ENCODE assay signal across 9 mouse cellular contexts in the genomic region with DNA sequence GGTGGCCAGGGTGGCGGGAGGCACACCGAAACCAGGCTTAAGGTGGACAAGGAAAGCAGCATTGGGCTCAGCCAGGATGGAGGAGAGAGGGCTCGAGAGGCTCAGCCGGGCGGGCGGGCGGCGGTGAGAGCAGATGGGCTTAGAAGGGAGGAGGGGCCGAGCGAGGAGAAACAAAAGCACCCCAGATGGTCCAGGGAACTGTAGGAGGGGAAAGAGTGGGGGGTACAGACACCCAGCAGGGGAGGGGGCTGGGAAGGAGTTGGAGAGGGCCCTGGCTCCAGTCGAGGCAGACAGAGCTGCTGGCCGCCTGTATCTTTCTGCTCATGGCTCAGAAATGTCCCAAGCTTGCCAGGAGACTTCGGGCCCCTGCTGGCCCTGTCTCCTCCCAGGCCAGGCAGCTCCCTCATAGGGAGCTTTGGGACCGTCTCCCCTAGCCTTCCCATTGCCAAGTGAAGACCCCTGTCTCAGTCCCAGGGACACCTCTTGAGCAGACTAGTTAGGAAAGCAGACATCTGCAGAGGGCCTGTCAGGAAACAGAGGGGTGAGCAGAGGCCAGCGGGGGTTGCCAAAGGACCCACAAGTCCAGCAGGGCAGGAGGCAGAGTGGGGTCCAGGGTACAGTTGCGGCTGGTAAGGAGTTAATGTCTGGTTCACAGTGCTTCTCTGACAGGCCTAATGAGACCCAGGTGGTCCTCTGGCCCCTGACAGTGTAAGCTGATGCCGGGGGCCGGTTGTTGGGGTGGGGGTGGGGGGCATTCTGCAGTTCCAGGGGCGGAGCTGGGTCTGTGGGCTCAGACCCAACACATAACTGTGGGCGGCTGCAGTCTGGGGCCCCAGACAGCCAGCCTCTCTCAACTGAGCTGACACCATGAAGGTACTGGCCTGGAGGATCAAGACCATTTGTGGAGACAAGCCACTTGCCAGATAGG. TPM values are rescaled to one million over a fixed set of nuclear protein-coding genes. Genes with fewer than 3 reads are reported as not detected.
DNase-seq lines count a peak whose midpoint lies in the region; ATAC-seq and TF ChIP-seq lines count a peak whose summit lies in the region.
"Had no signal": no experiment of that assay in that cellular context is flagged by ENCODE, and none has a peak within 500 bp of the region (broad histone marks: within the 10 kb centered on the region; RNA-seq: fewer than 3 reads in every experiment).

Mfap4 (plus strand) TSS at position 819 of the 928 bp plus-strand sequence.

- H3K4me2 ChIP-seq in forebrain, embryonic 11.5 days (ENCODE audit: low read depth, low read length, severe bottlenecking), result peak within 1 kb of the TSS; percentile 52
- H3K4me2 ChIP-seq in midbrain, embryonic 14.5 days (ENCODE audit: low read length), result peak within 1 kb of the TSS; percentile 36

- H3K27ac ChIP-seq in forebrain, embryonic 11.5 days (ENCODE audit: low read depth, low read length), result peak within 1 kb of the TSS; percentile 97
- peak within 1 kb of the TSS; percentile 71 for H3K27ac ChIP-seq in left cerebral cortex, adult 2 months
- peak within 1 kb of the TSS; percentile 80 for H3K27ac ChIP-seq in midbrain, embryonic 14.5 days (replicated peaks; ENCODE audit: low read depth, low read length)

- H3K9me3 ChIP-seq in forebrain, embryonic 11.5 days (ENCODE audit: control insufficient read depth, low read length), result no peaks in the 10 kb centered on the region
- no peaks in the 10 kb centered on the region for H3K9me3 ChIP-seq in midbrain, embryonic 14.5 days (ENCODE audit: control insufficient read depth, low read length)
- H3K9me3 ChIP-seq: megakaryocyte, embryonic 14.5 days had no signal

- peak; percentile 70 to 72 for DNase-seq in urinary bladder, postnatal 4 days (ENCODE audit: low spot score in 2 of 2)
- DNase-seq in urinary bladder, adult 18-20 months (ENCODE audit: low spot score in 2 of 2), result no peak
- DNase-seq in forebrain, embryonic 11.5 days (ENCODE audit: low spot score), result peak; percentile 79
- peak; percentile 72 to 78 for DNase-seq in heart, postnatal 10 days
- DNase-seq in left cerebral cortex, adult 2 months (ENCODE audit: extremely low spot score in 1 of 2, low spot score in 2 of 2), result peak; percentile 65 to 68
- peak; percentile 75 for DNase-seq in midbrain, embryonic 14.5 days
- peak; percentile 61 for DNase-seq in yolk sac, embryonic 10.5 days (ENCODE audit: low spot score)
- DNase-seq in adipocyte (ENCODE audit: low spot score), result no peak

- peaks cover 20% of the 10 kb centered on the region for H3K4me1 ChIP-seq in forebrain, embryonic 11.5 days (replicated peaks; ENCODE audit: control insufficient read depth, insufficient read depth, low read length)
- H3K4me1 ChIP-seq in midbrain, embryonic 14.5 days (ENCODE audit: control insufficient read depth, insufficient read depth, low read length), result peaks cover 21% of the 10 kb centered on the region
- H3K4me1 ChIP-seq: megakaryocyte, embryonic 14.5 days had no signal

- ATAC-seq in forebrain, embryonic 11.5 days (replicated peaks; ENCODE audit: low FRiP score), result peak; percentile 77
- ATAC-seq in midbrain, embryonic 14.5 days (ENCODE audit: low FRiP score, low TSS enrichment), result peak; percentile 83

- H3K4me3 ChIP-seq in forebrain, embryonic 11.5 days (ENCODE audit: low read depth, low read length), result peak within 1 kb of the TSS; percentile 12
- no peak within 1 kb of the TSS for H3K4me3 ChIP-seq in left cerebral cortex, adult 2 months
- H3K4me3 ChIP-seq in midbrain, embryonic 14.5 days (replicated peaks; ENCODE audit: low read depth, low read length), result no peak within 1 kb of the TSS
- H3K4me3 ChIP-seq: megakaryocyte, embryonic 14.5 days had no signal

- peaks cover 5% of the 10 kb centered on the region; the same call in 1 of the 2 replicates for H3K36me3 ChIP-seq in forebrain, embryonic 11.5 days (ENCODE audit: control insufficient read depth, insufficient read depth, low read length)
- H3K36me3 ChIP-seq in midbrain, embryonic 14.5 days (ENCODE audit: control insufficient read depth, insufficient read depth, low read length), result peaks cover 23% of the 10 kb centered on the region

- WGBS in forebrain, embryonic 11.5 days, result 5% methylated on average over 20 of the region's 20 CpGs
- WGBS in midbrain, embryonic 14.5 days, result 4% methylated on average over 20 of the region's 20 CpGs

- peak within 1 kb of the TSS; percentile 61 for H3K9ac ChIP-seq in forebrain, embryonic 11.5 days (ENCODE audit: low read length)
- peak within 1 kb of the TSS; percentile 26; the same call in 1 of the 2 replicates for H3K9ac ChIP-seq in midbrain, embryonic 14.5 days (replicated peaks; ENCODE audit: low read length)

- H3K27me3 ChIP-seq in forebrain, embryonic 11.5 days (ENCODE audit: control insufficient read depth, insufficient read depth, low read length), result no peaks in the 10 kb centered on the region
- no peaks in the 10 kb centered on the region for H3K27me3 ChIP-seq in midbrain, embryonic 14.5 days (ENCODE audit: control insufficient read depth, insufficient read depth, low read length)

- TF ChIP-seq CTCF in left cerebral cortex, adult 2 months (IDR thresholded peaks at IDR 0.05), result no peak

- intact Hi-C loops in heart, postnatal 10 days (cut with DNase I), result no loop called here
- intact Hi-C loops in left cerebral cortex, adult 2 months (cut with DNase I), result no loop called here

RNA-seq across cellular contexts. Expression of gene Mfap4, which starts in this region (rescaled TPM):
- 66.1 and 71.9 TPM in 2 replicates for polyA plus RNA-seq in forebrain, embryonic 11.5 days (2014; fragmentation: Nextera tagmentation; extraction: Ambion mirVana)
- total RNA-seq in heart, postnatal 10 days (2021), result 100 to 1,000 TPM; 112 to 142 TPM
- total RNA-seq in left cerebral cortex, adult 2 months (2021), result 1 to 10 TPM; 2.5 to 2.7 TPM
- polyA plus RNA-seq in midbrain, embryonic 14.5 days (2014; fragmentation: Nextera tagmentation; extraction: Ambion mirVana), result 18.8 and 29.8 TPM in 2 replicates

Comparison
In these comparisons a context has a peak if more than half of its experiments do, and no peak if none do; other contexts are left out.
1. RNA of gene Mfap4 (total RNA-seq): 112 to 142 TPM in heart, postnatal 10 days; 2.5 to 2.7 TPM in left cerebral cortex, adult 2 months; every median in the first group is over 10 times any median in the second.
2. DNase-seq: peak in urinary bladder, postnatal 4 days (2 of 2), forebrain, embryonic 11.5 days (single experiment), heart, postnatal 10 days (2 of 2), left cerebral cortex, adult 2 months (2 of 2), midbrain, embryonic 14.5 days (single experiment) and yolk sac, embryonic 10.5 days (single experiment); none in urinary bladder, adult 18-20 months (0 of 2) and adipocyte (single experiment).
3. Peak in every context shown above with its lines, with median percentiles within 50 percentile points of each other: H3K27ac ChIP-seq.